Mouse (Mus musculus) C2C12 (cell line): ENCODE measurements around the gene Boc.

ENCODE experiments used
- CTCF ChIP-seq: IDR thresholded peaks from one replicate; pipeline ENCODE4 v1.5.1; 2011; ENCODE audit not compliant: control insufficient read depth, insufficient read depth, insufficient read length
- MAX ChIP-seq: IDR thresholded peaks from one replicate; pipeline ENCODE4 v1.6.1; 2011; ENCODE audit warnings: mild to moderate bottlenecking, control low read depth
- MYOG ChIP-seq: IDR thresholded peaks from one replicate; pipeline ENCODE4 v1.6.1; 2011; ENCODE audit not compliant: control insufficient read depth, insufficient read length; ENCODE audit errors: extremely low read depth
- USF1 ChIP-seq: IDR thresholded peaks from one replicate; pipeline ENCODE4 v1.6.1; 2011; ENCODE audit warnings: low read depth, mild to moderate bottlenecking, control low read depth, moderate library complexity

GRCm38 (mm10) chr16:44558471-44559329 is at the start of gene Boc:
- TF ChIP-seq MYOG (no peak), CTCF (no peak), USF1 (no peak), MAX (no peak)
